Mouse (Mus musculus) c-Kit-positive CD71-positive TER-119-negative erythroid progenitor cells, embryonic 14.5 days (primary cell): Measurements from ENCODE around the gene Gm4836.
"Not testable (repeated sequence)": the region's sequence is repeated elsewhere in the genome, so short reads cannot be mapped to it uniquely, and the experiment has no call there.

Experiments
- DNase-seq: peaks from one replicate; pipeline ENCODE4 v3.0.0-alpha.2; 2013; ENCODE audit warnings: low read depth

Gene Gm4836

DNA sequence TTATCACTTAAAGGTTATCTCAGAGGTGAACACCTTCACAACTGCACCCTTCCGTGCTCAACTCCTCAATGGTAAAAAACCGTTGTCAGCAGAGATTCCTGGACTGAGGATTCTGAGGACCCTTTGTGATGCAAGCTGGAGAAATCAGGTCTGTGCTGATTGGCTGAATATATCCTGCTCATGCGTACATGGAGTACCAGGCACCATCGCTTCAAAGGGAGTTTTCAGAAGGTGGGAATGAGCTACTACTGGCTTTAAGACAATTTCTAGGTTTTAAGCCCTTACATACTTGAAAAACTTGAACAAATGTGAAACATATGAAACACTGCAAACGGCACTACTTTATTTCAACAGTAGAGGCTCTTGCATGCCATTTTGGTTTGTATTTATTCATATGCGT, at the start of gene Gm4836:
Gm4836 (minus strand) TSS at position 101 of the 400 bp plus-strand sequence.
- DNase-seq, result not testable (repeated sequence)
